Mouse (Mus musculus) layer of hippocampus, adult 8-10 months (tissue): Measurements from ENCODE around the gene Med13. TPM values are rescaled to one million over a fixed set of nuclear protein-coding genes. Genes with fewer than 3 reads are reported as not detected.
A peak's percentile ranks its signal among the peaks of the same experiment; 100 is the strongest.
"Not testable (repeated sequence)": the region's sequence is repeated elsewhere in the genome, so short reads cannot be mapped to it uniquely, and the experiment has no call there.

ENCODE experiments used
- DNase-seq, 2 experiments: peaks; one replicate each; pipeline ENCODE4 v3.0.0; 2022; ENCODE audit warnings: low spot score in 2 of 2
- total RNA-seq, 4 experiments: library from RNA; stranded (reverse); gene quantifications; 2 replicates each; pipeline ENCODE4 v1.2.4; 2022

The Med13 gene
- total RNA-seq, 4 experiments from 2014 or later: 49.1 to 85.1 (median 57.2) TPM

DNA sequence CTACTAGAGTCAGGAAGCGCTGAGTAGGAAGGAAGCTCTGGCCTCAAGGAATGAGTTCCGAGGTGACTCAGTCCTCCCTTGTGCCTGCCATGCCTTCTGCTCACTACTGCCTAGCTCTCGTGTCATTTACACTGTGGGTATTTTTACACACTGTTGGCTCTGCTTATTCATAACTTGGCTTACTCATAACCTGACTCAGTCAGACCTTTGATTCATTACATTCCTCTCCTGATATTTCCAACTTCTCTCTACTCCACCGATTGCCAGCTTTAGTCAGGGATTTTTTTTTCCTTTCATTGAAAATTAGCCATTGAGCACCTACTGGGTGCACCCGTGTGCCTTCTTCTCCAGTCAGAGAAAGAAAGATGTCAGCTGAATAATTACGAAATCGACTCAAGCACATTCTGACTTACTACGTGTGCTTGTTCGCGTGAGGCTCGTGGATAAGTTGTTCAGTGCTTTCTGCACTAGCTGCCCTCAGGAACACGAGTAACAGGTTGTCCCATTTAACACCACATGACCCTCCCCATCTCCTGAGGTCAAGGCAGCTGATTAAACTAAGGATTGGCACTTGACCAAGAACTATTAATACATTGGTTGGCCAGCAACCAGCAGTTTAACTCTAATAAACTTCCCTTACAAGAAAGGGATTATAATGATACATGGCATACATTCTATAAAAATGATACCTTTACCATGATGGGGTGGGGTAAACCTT lies 23.3 kb upstream of the Med13 start:
- DNase-seq: no peak

DNA sequence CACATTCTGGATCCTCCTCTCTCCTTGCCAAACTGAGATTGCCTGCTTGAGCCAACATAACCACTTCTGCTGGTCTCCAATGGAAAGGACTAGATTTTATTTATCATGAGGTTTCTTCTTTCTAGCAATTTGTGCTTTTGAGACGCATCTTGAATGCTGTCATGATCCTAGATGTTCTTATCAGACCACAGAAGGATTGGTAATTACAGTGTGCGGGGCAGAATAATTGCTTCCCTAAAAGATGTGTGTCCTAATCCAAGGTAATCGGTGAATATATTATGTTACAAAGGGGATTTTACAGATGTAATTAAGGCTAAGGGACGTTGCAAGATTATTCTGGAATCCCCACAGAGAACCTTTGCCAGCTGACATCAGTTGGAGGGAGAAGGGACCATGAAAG lies 21.6 kb upstream of the Med13 start:
- no peak for DNase-seq

DNA sequence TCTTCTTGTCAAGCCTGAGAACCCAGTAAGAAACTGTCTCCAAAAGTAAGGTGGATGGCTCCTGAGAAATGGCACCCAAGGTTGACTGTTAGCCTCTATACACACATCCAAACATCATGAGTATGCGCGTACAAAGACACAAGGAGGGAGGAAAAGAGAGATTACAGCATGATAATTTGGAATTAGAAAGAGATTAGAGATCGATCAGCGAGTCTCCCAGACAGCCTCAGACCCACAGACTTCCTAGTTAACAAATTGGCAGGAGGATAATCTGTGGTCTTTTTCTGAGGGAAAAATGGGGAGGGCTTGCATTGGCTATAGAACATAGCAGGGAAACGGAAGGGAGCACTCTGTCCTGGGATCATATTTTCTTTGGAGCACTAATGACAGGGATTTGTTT lies 20.4 kb upstream of the Med13 start:
- no peak for DNase-seq

DNA sequence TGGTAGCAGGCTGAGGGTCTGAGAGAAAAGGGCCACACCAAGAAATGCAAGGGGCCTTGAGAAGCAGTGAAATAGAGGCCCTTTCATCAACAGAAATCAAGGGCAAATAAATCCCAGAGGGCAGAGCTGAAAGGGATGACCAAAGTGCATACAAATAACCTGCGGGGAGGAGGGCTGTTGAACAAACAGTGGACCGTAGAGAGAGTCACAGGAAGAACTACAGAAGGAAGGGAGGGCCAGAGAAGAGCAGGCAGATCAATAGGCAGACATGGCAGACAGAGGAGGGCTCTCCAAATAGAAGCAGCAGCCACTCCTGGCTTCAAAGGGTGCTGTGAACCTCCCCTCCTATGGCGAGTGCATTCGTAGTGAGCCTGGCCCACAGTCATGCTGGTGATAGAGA lies 19.3 kb upstream of the Med13 start:
- no peak for DNase-seq

DNA sequence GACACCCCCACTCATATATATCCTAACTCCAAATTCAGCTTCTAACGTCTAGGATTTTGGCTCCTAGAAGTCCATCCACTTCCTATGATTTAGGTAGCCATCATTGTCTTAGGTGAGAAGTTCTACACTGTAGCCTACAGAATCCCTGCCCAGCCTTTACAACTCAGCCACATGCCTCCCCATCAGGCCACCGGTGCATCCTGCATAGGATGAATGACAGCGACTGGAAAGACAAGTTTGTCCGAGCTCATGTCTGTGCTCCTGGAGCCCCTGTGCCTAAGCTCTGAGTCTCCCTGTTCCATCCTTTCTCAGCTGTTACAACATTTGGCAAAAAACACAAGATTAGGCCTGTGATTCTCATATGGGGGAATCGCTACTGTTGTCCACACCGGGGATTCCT lies 17.7 kb upstream of the Med13 start:
- DNase-seq: no peak

DNA sequence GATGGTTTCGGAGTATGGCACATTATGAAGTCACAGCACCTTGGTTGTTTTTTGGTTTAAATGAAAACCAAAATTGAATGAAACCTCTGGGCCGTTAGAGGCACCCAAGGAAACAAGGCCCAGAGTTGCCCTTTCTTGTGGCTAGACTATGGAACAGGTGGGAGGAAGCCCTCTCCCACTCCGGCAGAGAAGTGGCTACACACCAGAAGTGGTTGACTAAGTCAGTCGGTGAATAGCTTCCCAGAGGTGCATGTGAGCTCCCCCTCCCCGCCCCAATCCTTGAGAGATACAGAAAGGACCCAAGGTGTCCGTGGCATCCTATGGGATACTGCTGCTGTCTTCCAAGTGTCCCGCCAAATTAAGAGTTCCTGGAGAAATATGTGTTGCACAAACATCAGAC lies 13.9 kb upstream of the Med13 start:
- no peak for DNase-seq

DNA sequence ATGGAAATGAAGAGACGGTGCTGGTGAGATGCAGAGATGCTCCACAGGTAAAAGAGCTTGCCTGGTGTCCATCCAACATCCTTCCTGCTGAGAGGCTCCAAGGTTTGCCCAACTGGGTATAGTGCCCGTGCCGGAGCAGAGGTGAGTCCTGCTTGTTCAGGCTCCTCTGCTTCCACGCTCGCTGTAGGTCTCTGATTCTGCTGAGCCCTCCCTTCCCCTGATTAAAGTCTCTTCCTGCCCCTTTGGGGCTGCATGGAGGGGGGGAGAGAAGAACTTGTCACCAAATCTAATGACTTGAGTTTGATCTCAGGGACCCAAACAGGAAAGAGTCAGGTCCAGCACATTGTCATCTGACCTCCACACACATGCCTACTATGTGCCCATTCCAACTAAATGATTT lies 12.5 kb upstream of the Med13 start:
- no peak for DNase-seq

DNA sequence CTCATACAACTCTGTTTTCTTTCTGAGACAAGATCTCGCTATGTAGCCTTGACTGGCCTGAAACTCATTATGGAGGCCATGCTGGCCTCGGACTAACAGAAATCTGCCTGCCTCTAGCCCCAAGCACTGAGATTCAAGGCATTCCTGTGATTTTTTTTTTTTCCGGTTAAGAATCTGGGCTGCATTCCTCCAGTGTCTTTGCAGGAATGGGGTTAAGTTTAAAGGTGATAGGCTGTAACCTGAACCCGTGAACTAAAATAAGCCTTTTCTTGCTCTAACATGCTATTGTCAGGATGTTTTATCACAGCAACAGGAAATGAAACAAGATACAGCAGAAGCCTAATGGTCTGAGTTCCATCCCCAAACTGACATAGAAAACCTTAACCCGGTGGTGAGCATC lies 11.6 kb upstream of the Med13 start:
- DNase-seq: no peak

DNA sequence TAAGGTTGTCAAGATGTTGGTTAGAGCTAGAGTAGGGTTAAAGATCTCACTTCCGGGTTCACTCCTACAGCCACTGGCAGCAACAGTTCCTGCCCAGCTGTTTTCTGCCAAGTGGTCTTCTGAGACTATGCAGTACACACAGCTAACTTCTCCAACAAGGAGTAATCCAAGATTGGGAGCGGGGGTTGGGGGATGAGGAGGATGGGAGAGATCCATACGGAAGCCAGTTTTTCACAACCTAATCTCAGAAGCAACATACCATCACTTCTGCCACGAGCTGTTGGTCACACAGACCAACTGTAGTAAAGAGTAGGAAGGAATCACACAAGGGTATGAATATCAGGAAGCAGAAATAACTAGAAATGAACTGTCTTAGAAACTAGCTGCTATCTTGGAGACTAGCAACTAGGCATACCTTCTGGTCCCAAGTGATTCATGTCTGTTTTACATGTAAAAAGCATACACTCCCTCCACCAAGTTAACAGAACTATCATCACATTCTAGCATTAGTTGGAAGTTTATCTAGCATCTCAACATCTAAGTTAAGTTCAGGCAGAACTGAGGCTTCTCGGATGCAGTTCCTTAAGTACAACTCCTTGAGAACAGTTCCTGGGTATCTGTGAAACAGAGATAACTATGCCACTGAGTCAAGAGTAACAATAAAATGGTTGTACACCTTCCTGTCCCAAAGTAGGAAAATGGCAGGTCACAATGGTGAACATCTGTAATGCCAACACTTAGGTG lies 7.5 kb upstream of the Med13 start:
- no peak for DNase-seq

DNA sequence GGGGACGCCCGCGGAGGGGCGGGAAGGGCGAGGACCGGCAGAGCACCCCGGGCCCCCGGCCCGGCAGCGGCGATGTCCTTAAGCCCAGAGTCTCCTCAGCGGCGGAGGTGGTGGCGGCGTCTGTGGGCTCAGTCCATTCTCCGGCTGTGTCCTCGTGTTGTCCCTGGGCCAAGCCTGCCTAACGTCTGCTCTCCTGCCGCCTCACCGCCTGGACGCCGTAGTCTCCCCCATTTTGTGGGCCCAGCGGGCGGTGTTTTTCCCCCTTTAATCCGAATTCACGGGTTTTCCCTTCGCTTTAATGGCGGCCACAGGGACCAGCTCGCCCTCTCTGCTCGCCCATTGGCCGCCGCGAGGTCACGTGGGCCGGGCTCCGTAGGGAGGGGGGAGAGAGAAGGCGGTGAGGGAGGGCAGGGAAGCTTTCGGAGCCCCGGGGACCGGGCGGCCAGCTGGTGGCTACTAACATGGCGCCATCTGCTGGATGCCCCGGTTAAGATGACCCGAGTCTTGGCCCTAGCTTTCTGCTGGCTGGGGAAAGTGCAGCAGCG lies 654 bp upstream of the Med13 start:
- DNase-seq: peak; percentile 97 to 98

DNA sequence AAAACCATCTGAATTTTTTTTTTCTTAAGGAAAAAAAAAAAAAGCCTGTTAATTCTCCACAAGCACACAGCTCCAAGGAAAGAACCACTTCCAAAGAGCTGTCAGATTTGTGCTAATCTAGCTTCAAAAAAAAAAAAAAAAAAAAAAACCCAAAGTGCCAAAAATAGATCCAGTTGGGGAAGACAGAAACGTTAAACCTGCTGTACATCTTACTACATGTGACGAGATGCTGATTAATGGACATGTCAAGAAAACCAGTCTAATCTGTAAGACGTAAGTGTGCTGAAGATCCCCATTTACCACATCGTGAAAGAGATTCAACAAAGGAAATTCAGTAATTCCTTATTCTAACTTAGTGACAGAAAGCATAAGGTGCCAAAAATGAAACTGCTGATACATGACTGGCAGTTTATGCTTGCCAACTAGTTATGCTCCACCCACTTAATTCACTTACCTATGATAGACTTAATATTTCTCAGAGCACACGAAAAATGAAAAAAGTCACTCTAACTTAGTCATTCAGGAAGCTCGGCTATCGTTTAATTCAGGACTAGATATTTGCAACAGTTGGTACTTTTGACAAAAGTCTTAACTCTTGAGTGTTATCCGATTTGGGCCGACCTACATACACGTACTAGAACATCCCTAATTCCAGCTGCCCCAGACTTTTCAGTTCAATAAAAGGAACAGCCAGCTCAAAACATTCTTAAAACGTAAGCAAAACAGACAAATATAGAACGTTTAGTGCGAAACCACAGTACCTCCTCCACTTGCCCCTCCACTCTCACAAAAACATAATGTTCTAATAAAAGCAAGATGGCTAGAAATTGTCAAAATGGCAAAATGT lies 1.2 kb downstream of the Med13 start:
- no peak for DNase-seq

DNA sequence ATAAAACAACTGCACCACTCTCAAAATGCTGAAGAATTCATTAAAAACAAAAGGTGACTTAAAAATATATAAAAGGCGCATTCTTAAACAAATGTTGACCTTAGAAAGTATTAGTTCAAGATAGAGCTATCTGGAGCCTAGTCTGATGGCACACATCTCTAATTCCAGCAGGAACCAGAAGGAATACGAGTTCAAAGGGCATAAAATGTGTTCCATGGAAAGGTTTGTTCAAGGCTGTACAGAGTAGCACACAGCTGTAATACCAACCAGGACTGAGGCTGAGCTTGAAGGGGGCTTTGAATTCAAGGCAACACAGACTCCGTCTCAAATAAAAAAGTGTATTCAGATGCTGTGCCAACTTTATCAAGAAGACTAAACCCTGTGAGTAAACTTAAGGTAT lies 3.8 kb downstream of the Med13 start:
- no peak for DNase-seq

DNA sequence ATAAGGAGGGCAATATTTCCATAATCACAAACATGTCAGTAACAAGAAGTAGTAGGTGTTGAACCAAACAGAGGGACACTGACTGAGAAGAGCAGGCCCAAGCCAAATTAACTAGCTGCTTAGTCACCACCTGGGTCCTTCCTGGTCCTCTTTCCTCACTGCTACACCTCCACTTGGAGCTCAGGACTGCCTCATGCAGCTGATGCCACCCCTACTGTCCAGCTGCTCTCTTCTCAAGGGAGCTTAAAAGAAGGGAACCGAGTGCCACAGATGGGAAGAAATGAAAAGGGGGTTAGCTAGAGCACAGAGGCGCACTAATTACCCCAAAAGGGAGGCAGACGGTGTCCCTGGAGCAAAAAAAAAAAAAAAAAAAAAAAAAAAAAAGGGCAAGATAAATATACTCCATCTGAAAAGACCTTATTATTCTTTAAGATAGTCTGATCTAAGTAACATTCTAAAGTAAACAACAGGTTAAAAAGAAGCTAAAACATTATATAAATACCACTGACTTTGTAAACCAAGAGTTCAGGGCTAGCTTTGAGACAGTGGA lies 5.6 kb downstream of the Med13 start:
- no peak for DNase-seq

DNA sequence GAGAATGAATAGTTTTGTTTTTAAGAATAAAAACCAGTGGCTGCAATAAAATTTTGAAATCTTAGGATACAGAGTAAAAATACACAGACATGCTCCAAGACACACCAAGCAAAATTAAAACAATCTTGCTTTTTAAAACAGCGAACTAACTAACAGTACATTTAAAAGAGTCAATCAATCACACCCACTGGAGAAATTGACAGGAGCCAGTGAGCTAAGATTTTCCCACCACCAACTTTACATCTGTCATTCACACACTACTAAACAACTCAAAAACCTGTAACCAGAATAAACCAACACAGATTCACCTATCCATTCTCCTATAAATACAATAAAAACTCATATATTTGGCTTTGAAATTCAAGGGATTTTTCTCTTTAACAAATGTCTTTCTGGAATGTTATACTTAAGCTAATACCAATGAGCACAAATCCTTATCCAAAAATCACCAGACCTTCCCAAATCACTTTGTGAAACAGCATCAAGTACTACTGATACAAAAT lies 6.7 kb downstream of the Med13 start:
- no peak for DNase-seq

DNA sequence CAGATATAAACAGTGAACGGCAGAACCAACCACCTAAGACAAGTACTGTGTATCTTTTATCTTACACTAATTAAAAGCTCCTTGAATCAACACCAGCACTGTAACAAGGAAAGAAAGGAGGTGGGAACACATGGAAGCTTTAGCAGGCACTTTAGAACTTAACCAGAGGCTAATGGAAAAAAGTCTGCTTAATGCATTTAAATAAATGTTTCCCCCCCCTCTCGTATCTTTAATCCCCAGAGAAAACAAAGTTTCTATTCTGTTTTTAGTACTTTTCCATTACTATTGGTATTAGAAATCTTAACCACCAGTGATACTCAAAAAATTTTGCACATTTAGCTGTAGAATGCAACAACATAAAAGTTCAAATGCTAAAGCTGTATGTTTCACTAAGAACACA lies 8.1 kb downstream of the Med13 start:
- DNase-seq: no peak

DNA sequence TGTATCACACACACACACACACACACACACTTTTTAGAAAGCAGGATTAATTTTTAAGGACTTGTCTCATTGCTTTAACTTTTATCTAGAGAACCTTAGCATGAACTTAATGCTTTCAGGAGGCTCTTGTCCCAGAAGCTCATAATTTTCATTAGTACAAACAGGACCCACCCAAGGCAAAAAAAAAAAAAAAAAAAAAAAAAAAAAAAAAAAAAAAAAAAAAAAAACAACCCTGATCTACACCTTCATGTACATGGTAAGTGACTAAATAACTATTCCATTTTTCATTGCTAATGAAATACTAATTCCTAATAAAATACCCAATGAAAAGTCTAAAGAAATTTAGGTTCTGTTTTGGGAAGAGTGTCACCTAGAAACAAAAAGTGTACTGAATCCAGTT lies 8.5 kb downstream of the Med13 start:
- DNase-seq: no peak

DNA sequence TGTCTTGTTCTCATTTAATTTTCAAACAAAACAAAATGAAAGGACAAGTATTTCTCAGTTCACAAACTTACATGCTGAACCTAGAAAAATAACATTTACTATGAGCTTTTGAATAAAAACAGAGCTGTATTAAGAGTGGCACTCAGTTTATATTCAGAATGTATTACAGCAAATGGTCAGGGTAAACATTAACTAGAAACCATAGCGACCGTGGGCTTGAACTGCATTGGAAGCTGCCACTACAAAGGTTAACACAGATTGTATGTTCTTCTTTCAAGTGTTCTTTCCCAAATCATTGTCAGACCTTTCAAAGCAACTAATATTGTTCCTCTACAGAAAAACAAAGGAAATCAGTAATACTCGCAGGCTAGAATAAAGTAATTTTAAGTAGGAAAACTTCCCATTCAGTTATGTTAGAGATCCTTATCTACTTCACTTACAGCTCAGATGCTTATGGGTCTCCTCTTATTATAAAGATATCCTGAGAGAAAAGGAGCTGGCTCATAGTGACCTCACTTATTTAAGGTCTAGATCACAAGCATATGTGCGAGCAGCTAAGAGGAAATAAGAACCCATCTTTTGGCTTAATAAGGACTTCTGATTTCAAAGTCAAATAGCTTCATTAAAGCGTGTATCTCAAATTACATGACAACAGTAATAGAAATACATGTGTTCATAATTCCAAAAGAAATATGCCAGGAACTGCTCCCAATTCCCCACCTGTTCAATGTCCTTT lies 9.8 kb downstream of the Med13 start:
- DNase-seq: no peak

DNA sequence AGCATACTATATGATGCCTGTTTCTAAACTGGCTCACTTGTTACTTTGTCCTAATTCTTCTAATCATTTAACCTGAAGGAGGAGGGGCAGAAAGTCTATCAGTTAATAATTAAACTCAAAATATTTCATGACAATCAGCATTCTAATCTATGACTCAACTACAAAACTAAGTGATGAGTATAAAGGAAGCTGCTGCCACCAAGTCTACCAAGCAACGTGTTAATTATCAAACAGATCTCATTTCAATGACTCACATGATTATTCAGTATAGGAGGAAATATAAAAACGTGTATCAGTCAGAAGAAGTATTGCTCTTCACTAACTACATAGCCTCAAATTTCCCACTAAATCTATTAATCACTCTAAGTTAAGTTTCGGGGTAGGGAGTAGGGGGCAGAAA lies 10.9 kb downstream of the Med13 start:
- no peak for DNase-seq

DNA sequence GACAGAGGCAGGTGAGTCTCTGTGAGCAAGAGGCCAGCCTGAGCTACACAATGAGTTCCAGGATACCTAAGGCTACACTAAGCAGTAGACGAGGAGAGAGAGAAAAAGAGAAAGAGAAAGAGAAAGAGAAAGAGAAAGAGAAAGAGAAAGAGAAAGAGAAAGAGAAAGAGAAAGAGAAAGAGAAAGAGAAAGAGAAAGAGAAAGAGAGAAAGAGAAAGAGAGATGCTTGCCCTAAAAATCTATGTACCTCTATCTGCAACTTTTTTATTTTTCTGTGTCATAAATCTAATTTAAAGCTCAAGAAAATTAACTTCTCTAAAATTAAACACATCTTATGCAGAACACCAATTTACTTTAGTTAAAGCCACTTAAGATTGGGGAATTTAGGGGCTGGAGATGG lies 12.5 kb downstream of the Med13 start:
- DNase-seq: not testable (repeated sequence)

DNA sequence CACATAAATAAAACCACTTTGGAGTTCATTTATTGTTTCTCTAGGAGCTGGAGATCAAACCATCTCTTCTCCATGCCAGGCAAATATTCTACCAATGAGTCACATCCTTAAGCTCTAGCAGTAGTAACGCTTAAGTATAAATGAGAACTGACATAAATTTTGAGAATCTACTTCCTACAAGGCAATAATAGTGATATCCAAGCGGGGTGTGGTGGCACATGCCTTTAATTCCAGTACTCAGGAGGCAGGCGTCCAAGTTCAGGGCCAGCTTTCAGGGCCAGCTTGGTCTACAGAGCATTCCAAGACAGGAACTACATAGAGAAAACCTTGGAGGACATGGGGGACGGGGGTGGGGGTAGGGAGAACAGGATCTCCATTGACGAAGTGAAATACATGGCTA lies 33.2 kb downstream of the Med13 start:
- no peak for DNase-seq

DNA sequence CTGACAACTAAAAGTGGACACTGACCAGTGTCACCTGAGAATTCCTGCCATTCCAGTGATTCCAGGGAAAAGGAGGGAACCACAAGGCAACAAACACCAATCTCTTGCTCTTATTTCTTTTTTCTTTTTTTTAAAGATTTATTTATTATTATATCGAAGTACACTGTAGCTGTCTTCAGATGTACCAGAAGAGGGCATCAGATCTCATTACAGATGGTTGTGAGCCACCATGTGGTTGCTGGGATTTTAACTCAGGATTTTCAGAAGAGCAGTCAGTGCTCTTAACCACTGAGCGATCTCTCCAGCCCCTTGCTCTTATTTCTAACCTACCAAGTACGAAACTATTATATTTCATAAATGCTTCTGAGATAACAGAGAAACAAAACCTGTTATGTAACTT lies 42.4 kb downstream of the Med13 start:
- DNase-seq: not testable (repeated sequence)
